Mouse (Mus musculus) 3134 (cell line): ENCODE measurements around the gene Csnk1g2.
A peak's percentile ranks its signal among the peaks of the same experiment; 100 is the strongest.

Experiments
- DNase-seq: peaks from one replicate; pipeline ENCODE4 v3.0.0-alpha.2; 2011; ENCODE audit warnings: low spot score; ENCODE audit not compliant: insufficient read length; ENCODE audit errors: extremely low read depth

Csnk1g2 gene

DNA sequence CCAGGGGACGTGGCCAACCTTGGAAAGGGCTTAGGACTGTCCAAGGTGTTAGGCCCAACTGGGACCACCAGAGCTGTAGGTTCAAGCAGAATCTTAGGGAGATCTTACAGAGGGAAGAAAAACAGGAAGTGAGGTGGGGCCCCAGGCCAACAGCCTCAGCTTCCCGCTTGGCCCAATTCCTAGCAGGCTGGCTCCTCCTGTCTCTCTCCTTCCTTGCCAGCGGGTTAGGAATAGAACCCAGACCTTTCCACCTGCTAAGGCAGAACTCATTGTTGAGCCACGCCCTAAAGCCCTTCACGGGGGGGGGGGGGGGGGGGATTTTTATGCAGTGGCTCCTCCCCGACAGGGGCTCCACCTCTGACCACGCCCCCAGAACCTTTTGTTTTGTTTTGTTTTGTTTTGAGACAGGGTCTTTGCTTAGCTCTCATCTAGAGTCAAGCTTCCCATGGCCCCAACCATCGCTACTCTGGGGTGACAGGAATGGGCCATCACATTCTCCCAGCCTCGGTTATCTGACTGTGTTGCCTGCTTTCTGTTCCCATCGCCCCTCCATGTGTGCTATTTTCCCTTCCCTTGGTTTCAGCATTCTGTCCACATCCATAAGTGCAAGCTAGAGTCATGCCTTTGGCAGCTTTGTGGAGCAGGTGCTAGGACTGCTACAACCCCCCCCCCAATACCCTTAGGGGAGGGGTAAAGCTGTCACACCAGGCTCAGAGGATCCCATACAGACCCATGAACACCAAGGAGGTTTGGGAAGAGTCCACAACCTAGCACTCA lies 56.2 kb downstream of the Csnk1g2 start:
- peak; percentile 64 for DNase-seq

DNA sequence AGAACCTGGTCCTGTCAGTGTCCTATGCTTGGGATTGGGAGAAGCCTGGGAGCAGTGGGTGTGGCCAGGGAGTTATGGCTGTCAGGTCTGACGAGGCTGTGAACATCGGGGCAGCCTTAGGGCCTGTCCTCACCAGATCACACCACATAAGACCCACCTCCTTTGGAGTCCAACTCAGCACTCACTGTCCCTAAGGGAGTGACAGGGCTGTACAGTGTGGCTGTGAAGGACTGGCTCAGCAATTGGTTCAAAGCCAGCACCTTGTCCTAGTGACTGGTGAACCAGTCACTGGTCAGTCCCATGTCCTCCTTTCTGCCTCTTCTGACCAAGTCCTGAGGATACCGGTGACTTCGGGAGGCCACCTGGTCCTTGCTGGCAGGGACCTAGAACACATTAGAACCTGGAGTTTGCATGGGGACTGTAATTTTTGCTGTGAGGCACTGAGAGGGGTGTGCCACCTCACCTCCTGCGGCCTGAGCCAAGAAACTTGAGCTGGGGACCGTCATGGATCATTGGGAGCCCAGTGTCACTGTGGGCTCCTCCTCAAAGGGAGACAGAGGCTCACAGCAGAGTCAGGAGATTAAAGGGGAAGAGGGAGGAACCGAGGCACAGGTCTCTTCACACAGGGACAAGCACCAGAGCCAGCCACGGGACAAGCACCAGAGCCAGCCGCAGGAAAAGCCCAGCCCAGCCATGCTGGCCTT lies 57.1 kb downstream of the Csnk1g2 start:
- peak; percentile 79 for DNase-seq

DNA sequence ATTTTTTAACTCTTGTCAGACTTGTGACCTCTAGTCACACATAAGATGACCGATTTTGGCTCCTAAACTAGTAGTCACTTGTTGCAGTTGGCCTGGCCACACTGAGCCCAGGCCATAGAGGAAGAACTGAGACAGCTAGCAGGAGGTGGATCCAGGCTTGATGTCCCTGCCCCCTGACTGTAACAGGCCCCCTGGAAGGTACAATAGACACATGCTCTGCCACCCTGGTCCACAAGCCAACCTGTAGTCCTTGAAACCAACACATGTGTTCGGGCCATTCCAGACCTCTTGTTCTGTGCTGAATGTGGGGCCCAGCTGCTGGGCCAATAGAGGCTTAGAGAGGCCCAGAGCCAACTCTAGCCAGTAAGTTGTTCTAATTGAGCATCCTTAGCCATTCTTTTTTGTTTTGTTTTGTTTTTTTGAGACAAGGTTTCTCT lies 57.6 kb downstream of the Csnk1g2 start:
- DNase-seq, result no peak

DNA sequence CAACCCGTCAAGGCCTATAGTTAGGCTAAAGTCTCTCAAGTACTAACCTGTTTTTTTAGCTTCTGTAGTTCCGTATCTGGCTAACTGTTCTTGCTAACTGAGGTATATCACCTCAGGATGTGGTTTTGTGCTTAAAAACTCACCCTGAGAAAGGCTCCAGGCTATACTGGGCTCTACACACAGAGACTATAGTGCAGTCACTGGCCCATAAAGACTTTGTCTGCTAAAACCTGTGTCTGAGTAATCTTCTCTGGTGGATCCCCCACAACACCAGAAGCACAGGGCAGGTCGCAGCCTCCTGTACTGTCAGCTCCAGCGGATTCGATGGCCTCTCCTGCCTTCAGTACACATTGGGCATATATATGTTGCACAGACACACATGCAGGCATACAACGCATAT lies 59.4 kb downstream of the Csnk1g2 start:
- DNase-seq, result no peak

DNA sequence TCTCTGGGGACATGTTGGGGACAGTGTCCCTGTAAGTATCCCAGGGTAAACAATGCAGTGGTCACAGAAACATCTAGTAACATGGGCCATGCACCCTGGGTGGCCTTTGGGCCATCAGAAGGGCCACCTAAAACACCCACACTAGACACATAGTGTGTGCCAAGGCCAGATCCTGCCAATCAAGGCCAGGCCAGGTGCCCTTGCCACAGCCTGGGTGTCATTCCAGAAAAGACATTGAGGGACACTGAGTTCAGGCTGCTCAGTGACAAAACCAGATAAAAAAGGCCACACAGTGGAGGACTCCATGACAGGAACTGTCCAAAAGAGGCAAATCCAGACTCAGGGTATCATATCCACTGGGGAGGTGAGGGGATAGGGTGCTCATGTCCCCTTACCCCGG lies 61.0 kb downstream of the Csnk1g2 start:
- no peak for DNase-seq

DNA sequence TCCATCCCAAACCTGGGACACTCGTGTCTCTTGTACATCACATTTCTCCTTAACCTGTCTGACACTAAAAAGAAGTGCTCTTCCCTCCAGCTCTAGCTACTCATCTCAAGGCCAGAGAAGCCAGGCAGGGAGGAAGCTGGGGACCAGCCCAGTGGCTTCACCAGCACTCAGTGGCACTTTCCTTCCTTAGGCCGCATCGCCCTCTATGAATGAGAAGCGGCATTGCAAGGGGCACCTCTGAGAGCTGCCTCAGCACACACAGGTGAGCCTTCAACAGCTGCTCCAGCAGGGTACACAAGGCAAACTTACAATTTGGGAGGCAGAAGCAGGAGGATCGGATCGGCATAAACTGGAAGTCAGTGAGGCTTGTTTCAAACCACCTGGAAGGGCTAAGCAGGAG lies 61.6 kb downstream of the Csnk1g2 start:
- no peak for DNase-seq

DNA sequence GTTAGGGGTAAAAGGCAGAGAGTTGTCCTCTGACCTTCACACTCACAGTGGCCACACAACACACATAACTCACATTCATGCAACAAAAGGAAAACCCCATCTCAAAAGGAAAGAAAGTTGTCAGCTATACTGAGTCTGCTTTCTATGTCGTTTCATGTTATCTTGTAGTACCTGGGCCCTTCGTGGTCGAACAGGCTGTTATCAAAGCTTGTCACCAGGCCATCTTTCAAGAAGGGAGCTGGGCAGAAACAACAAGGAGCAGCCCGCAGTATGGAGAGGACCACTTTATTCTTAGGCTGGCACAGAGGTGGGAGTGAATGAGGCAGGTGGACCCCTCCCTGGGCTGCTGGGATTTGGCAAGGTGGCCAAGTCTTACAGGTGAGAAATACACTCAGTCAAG lies 62.3 kb downstream of the Csnk1g2 start:
- no peak for DNase-seq

DNA sequence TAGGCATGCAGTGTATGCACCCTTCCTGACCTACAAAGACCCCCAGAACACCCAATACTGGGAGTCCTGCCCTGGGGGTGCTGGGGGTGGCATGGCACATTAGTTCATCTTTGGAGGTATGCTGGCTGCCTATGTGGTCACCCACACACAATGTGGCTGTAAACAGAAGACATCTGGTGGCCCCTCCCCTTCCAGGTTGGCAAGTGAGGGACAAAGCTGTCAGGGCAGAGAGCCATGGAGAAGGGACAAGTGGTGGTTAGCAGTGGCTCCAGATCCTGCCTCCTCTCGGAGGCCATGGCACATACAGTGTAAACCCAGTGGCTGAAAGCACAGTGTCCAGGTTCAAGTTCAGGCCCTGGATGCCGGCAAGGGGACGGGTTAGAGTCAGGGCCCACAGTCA lies 64.0 kb downstream of the Csnk1g2 start:
- no peak for DNase-seq

DNA sequence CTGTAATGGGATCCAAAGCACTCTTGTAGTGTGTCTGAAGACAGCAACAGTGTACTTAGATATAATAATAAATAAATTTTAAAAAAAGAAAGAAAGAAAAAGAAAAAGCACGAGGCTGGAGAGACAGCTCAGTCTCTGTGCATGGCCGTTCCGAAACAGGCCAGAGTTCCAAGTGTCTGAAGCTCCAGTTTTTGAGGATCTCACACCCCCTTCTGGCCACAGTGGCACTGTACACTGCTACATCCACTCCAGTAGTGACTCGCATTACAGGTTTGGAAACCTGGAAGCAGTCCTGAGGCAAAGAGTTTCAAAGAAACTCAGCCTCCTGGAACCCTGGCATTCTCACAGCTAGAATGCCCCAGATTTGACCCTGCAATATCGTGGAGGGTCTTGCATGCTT lies 65.2 kb downstream of the Csnk1g2 start:
- no peak for DNase-seq
